Mouse (Mus musculus): ENCODE measurements at regions not wholly inside any gene's neighbourhood (a gene's known extent, or its start where the extent isn't known, plus 50 kb on each side); places are given as distances from the start of the nearest gene placed in this dataset.

- TF ChIP-seq POLR2A (IDR thresholded peaks at IDR 0.05; ENCODE audit: control insufficient read depth, low read depth, low read length) (no peak), CTCF (IDR thresholded peaks at IDR 0.05; ENCODE audit: control insufficient read depth, insufficient read depth, insufficient replicate concordance, low read depth, low read length) (no peak)
Observed at GRCm38 (mm10) chr2:133467170-133468168, 84.5 kb upstream of the Bmp2 start.

All from testis, adult 2 months (tissue).